Mouse (Mus musculus): ENCODE data around the gene Gng8. TPM values are rescaled to one million over a fixed set of nuclear protein-coding genes. Genes with fewer than 3 reads are reported as not detected.

The Gng8 gene
- polyA plus RNA-seq, 1 experiment from 2014 or later = 1.6 TPM

GRCm38 (mm10) chr7:16915461-16916340, 24.1 kb downstream of the Gng8 start:
- no peaks in the 10 kb centered on the region for H3K9me3 ChIP-seq (ENCODE audit: control insufficient read depth, low read length)
- no peak overlapping the region for H3K27ac ChIP-seq (ENCODE audit: low read depth, low read length)
- no peak overlapping the region for H3K4me3 ChIP-seq (ENCODE audit: low read length)
- no peak for ATAC-seq
- WGBS = 85% methylated on average over 28 of the region's 32 CpGs
- H3K36me3 ChIP-seq (ENCODE audit: control insufficient read depth, insufficient read depth, low read length) = peaks cover 40% of the 10 kb centered on the region
- H3K4me2 ChIP-seq (ENCODE audit: low read length) = no peak overlapping the region
- peaks cover 28% of the 10 kb centered on the region for H3K4me1 ChIP-seq (ENCODE audit: control insufficient read depth, insufficient read depth, low read depth, low read length)
- H3K9ac ChIP-seq (ENCODE audit: low read depth, low read length) = no peak overlapping the region
- H3K27me3 ChIP-seq (replicated peaks; ENCODE audit: control insufficient read depth, insufficient read depth, low read length) = no peaks in the 10 kb centered on the region

- no peak overlapping the region for H3K9ac ChIP-seq (ENCODE audit: low read depth, low read length)
- no peak overlapping the region for H3K4me3 ChIP-seq (ENCODE audit: low read length)
- H3K27me3 ChIP-seq (replicated peaks; ENCODE audit: control insufficient read depth, insufficient read depth, low read length) = no peaks in the 10 kb centered on the region
- no peaks in the 10 kb centered on the region for H3K9me3 ChIP-seq (ENCODE audit: control insufficient read depth, low read length)
- H3K4me2 ChIP-seq (ENCODE audit: low read length) = no peak overlapping the region
- ATAC-seq = no peak
- H3K36me3 ChIP-seq (ENCODE audit: control insufficient read depth, insufficient read depth, low read length) = peaks cover 40% of the 10 kb centered on the region
- peaks cover 37% of the 10 kb centered on the region for H3K4me1 ChIP-seq (ENCODE audit: control insufficient read depth, insufficient read depth, low read depth, low read length)
- H3K27ac ChIP-seq (ENCODE audit: low read depth, low read length) = no peak overlapping the region
- WGBS = 76% methylated on average over 30 of the region's 30 CpGs
These were observed 25.0 kb downstream of the Gng8 start for GRCm38 (mm10) chr7:16916342-16917265.

GRCm38 (mm10) chr7:16917447-16917846, 25.9 kb downstream of the Gng8 start:
- no peaks in the 10 kb centered on the region for H3K27me3 ChIP-seq (replicated peaks; ENCODE audit: control insufficient read depth, insufficient read depth, low read length)
- no peak overlapping the region; the same call in 1 of the 2 replicates for H3K9ac ChIP-seq (ENCODE audit: low read depth, low read length)
- 71% methylated on average over 11 of the region's 11 CpGs for WGBS
- peaks cover 46% of the 10 kb centered on the region for H3K4me1 ChIP-seq (ENCODE audit: control insufficient read depth, insufficient read depth, low read depth, low read length)
- peaks cover 40% of the 10 kb centered on the region for H3K36me3 ChIP-seq (ENCODE audit: control insufficient read depth, insufficient read depth, low read length)
- no peak for ATAC-seq
- H3K9me3 ChIP-seq (ENCODE audit: control insufficient read depth, low read length) = no peaks in the 10 kb centered on the region
- no peak overlapping the region for H3K4me2 ChIP-seq (ENCODE audit: low read length)
- H3K4me3 ChIP-seq (ENCODE audit: low read length) = no peak overlapping the region
- no peak overlapping the region; the same call in 1 of the 2 replicates for H3K27ac ChIP-seq (ENCODE audit: low read depth, low read length)

GRCm38 (mm10) chr7:16918014-16918413, 26.4 kb downstream of the Gng8 start:
- H3K4me3 ChIP-seq (ENCODE audit: low read length) = no peak overlapping the region
- no peaks in the 10 kb centered on the region for H3K27me3 ChIP-seq (replicated peaks; ENCODE audit: control insufficient read depth, insufficient read depth, low read length)
- peaks cover 47% of the 10 kb centered on the region for H3K4me1 ChIP-seq (ENCODE audit: control insufficient read depth, insufficient read depth, low read depth, low read length)
- WGBS = 43% methylated on average over 9 of the region's 9 CpGs
- no peak for ATAC-seq
- H3K4me2 ChIP-seq (ENCODE audit: low read length) = no peak overlapping the region
- peaks cover 40% of the 10 kb centered on the region for H3K36me3 ChIP-seq (ENCODE audit: control insufficient read depth, insufficient read depth, low read length)
- peak overlapping the region; percentile 28; the same call in 1 of the 2 replicates for H3K9ac ChIP-seq (ENCODE audit: low read depth, low read length)
- peak overlapping the region; percentile 7; the same call in 1 of the 2 replicates for H3K27ac ChIP-seq (ENCODE audit: low read depth, low read length)
- no peaks in the 10 kb centered on the region for H3K9me3 ChIP-seq (ENCODE audit: control insufficient read depth, low read length)

GRCm38 (mm10) chr7:16918670-16919069, 27.1 kb downstream of the Gng8 start:
- peaks cover 40% of the 10 kb centered on the region for H3K36me3 ChIP-seq (ENCODE audit: control insufficient read depth, insufficient read depth, low read length)
- no peaks in the 10 kb centered on the region for H3K9me3 ChIP-seq (ENCODE audit: control insufficient read depth, low read length)
- 69% methylated on average over 3 of the region's 3 CpGs for WGBS
- H3K4me1 ChIP-seq (ENCODE audit: control insufficient read depth, insufficient read depth, low read depth, low read length) = peaks cover 47% of the 10 kb centered on the region
- peak overlapping the region; percentile 32; the same call in 1 of the 2 replicates for H3K27ac ChIP-seq (ENCODE audit: low read depth, low read length)
- no peak overlapping the region for H3K4me2 ChIP-seq (ENCODE audit: low read length)
- no peak for ATAC-seq
- H3K4me3 ChIP-seq (ENCODE audit: low read length) = no peak overlapping the region
- H3K9ac ChIP-seq (ENCODE audit: low read depth, low read length) = no peak overlapping the region
- no peaks in the 10 kb centered on the region for H3K27me3 ChIP-seq (replicated peaks; ENCODE audit: control insufficient read depth, insufficient read depth, low read length)

- no peak for ATAC-seq
- no peaks in the 10 kb centered on the region for H3K9me3 ChIP-seq (ENCODE audit: control insufficient read depth, low read length)
- peak overlapping the region; percentile 92 for H3K4me2 ChIP-seq (ENCODE audit: low read length)
- no peaks in the 10 kb centered on the region for H3K27me3 ChIP-seq (replicated peaks; ENCODE audit: control insufficient read depth, insufficient read depth, low read length)
- peak overlapping the region; percentile 17 for H3K4me3 ChIP-seq (ENCODE audit: low read length)
- H3K4me1 ChIP-seq (ENCODE audit: control insufficient read depth, insufficient read depth, low read depth, low read length) = peaks cover 47% of the 10 kb centered on the region
- peak overlapping the region; percentile 6 for H3K9ac ChIP-seq (ENCODE audit: low read depth, low read length)
- peak overlapping the region; percentile 26; the same call in 1 of the 2 replicates for H3K27ac ChIP-seq (ENCODE audit: low read depth, low read length)
- 77% methylated on average over 13 of the region's 13 CpGs for WGBS
- H3K36me3 ChIP-seq (ENCODE audit: control insufficient read depth, insufficient read depth, low read length) = peaks cover 37% of the 10 kb centered on the region
These were observed 28.0 kb downstream of the Gng8 start for GRCm38 (mm10) chr7:16919395-16920149.

- Histone ChIP-seq H3K4me2 (ENCODE audit: low read length) (peak overlapping the region; percentile 92), H3K27me3 (replicated peaks; ENCODE audit: control insufficient read depth, insufficient read depth, low read length) (no peaks in the 10 kb centered on the region), H3K27ac (ENCODE audit: low read depth, low read length) (no peak overlapping the region), H3K4me3 (ENCODE audit: low read length) (peak overlapping the region; percentile 17), H3K4me1 (ENCODE audit: control insufficient read depth, insufficient read depth, low read depth, low read length) (peaks cover 47% of the 10 kb centered on the region), H3K9me3 (ENCODE audit: control insufficient read depth, low read length) (no peaks in the 10 kb centered on the region), H3K36me3 (ENCODE audit: control insufficient read depth, insufficient read depth, low read length) (peaks cover 31% of the 10 kb centered on the region), H3K9ac (ENCODE audit: low read depth, low read length) (peak overlapping the region; percentile 33; the same call in 1 of the 2 replicates)
- ATAC-seq = no peak
- WGBS = 70% methylated on average over 7 of the region's 7 CpGs
These were observed 28.6 kb downstream of the Gng8 start for GRCm38 (mm10) chr7:16920150-16920579.

GRCm38 (mm10) chr7:16920818-16921791, 29.5 kb downstream of the Gng8 start:
- Histone ChIP-seq H3K27me3 (replicated peaks; ENCODE audit: control insufficient read depth, insufficient read depth, low read length) (no peaks in the 10 kb centered on the region), H3K4me2 (ENCODE audit: low read length) (peak overlapping the region; percentile 92), H3K9me3 (ENCODE audit: control insufficient read depth, low read length) (no peaks in the 10 kb centered on the region), H3K9ac (ENCODE audit: low read depth, low read length) (peak overlapping the region; percentile 98), H3K4me1 (ENCODE audit: control insufficient read depth, insufficient read depth, low read depth, low read length) (peaks cover 47% of the 10 kb centered on the region), H3K27ac (ENCODE audit: low read depth, low read length) (peak overlapping the region; percentile 99), H3K36me3 (ENCODE audit: control insufficient read depth, insufficient read depth, low read length) (peaks cover 26% of the 10 kb centered on the region), H3K4me3 (ENCODE audit: low read length) (peak overlapping the region; percentile 60)
- WGBS = 25% methylated on average over 21 of the region's 21 CpGs
- ATAC-seq = no peak

Measured in hindbrain, embryonic 16.5 days (tissue).